Mouse (Mus musculus) kidney, embryonic 16.5 days (tissue): ENCODE measurements around the gene Pdlim5. TPM values are rescaled to one million over a fixed set of nuclear protein-coding genes. Genes with fewer than 3 reads are reported as not detected.

Source experiments
- ATAC-seq: fragments of 200-750 bp; cut with Nextera tagmentation; 2 replicates; pipeline ENCODE4 v1.8.0; 2017; ENCODE audit warnings: moderate TSS enrichment; ENCODE audit not compliant: low FRiP score, low TSS enrichment
- H3K27ac ChIP-seq: fragments of 300-500 bp; sonication (generic); 2 replicates; pipeline ENCODE4 v1.5.1; 2014; ENCODE audit warnings: low read length
- H3K27me3 ChIP-seq: fragments of 300-500 bp; sonication (generic); 2 replicates; pipeline ENCODE4 v1.6.1; 2014; ENCODE audit warnings: low read length, control low read depth, mixed read lengths; ENCODE audit not compliant: insufficient read depth
- H3K36me3 ChIP-seq: fragments of 300-500 bp; sonication (generic); 2 replicates; pipeline ENCODE4 v1.6.1; 2014; ENCODE audit warnings: low read length, control low read depth, mixed read lengths; ENCODE audit not compliant: insufficient read depth
- H3K4me1 ChIP-seq: fragments of 300-500 bp; sonication (generic); 2 replicates; pipeline ENCODE4 v1.6.1; 2014; ENCODE audit warnings: low read length, control low read depth, mixed read lengths; ENCODE audit not compliant: insufficient read depth
- H3K4me2 ChIP-seq: fragments of 300-500 bp; sonication (generic); replicated peaks from 2 replicates; pipeline ENCODE4 v1.6.1; 2014; ENCODE audit warnings: low read depth, low read length
- H3K4me3 ChIP-seq: fragments of 300-500 bp; sonication (generic); 2 replicates; pipeline ENCODE4 v1.5.1; 2014; ENCODE audit warnings: mild to moderate bottlenecking, low read length
- H3K9ac ChIP-seq: fragments of 300-500 bp; sonication (generic); replicated peaks from 2 replicates; pipeline ENCODE4 v1.6.1; 2014; ENCODE audit warnings: low read length
- H3K9me3 ChIP-seq: fragments of 300-500 bp; sonication (generic); 2 replicates; pipeline ENCODE4 v1.6.1; 2016; ENCODE audit warnings: low read length, control low read depth
- WGBS: fragments of 180-500 bp; shearing (Covaris S2); extraction: QIAGEN DNeasy Blood & Tissue Kit; methylation state at CpG from one replicate; pipeline ENCODE4 v1.1.7; 2014; 5-methylcytosine and 5-hydroxymethylcytosine counted together
- polyA plus RNA-seq: library from polyadenylated mRNA; unstranded; fragments of >200 nt; fragmentation: Nextera tagmentation; extraction: Ambion mirVana; gene quantifications from 2 replicates; pipeline ENCODE4 v1.2.1, GENCODE M21; 2015

Pdlim5 gene
- polyA plus RNA-seq, 1 experiment from 2014 or later = 50.7 TPM

- Histone ChIP-seq H3K9ac (no peak overlapping the region), H3K36me3 (peaks cover 3% of the 10 kb centered on the region; the same call in 1 of the 2 replicates), H3K27ac (no peak overlapping the region), H3K4me1 (peaks cover 15% of the 10 kb centered on the region), H3K27me3 (no peaks in the 10 kb centered on the region), H3K4me2 (no peak overlapping the region), H3K9me3 (no peaks in the 10 kb centered on the region), H3K4me3 (no peak overlapping the region)
- ATAC-seq = 0 out of 2 replicates have a peak, but pooled peaks have one; percentile 27
- 76% methylated on average over 1 of the region's 1 CpGs for WGBS
Observed at GRCm38 (mm10) chr3:142252086-142252485, 143.4 kb downstream of the Pdlim5 start.

GRCm38 (mm10) chr3:142249458-142249857, 146.0 kb downstream of the Pdlim5 start:
- no peaks in the 10 kb centered on the region for H3K9me3 ChIP-seq
- no peak overlapping the region for H3K4me2 ChIP-seq
- peaks cover 10% of the 10 kb centered on the region for H3K4me1 ChIP-seq
- H3K27me3 ChIP-seq = no peaks in the 10 kb centered on the region
- no peak for ATAC-seq
- H3K36me3 ChIP-seq = peaks cover 15% of the 10 kb centered on the region; the same call in 1 of the 2 replicates
- H3K9ac ChIP-seq = no peak overlapping the region
- 80% methylated on average over 2 of the region's 2 CpGs for WGBS
- H3K4me3 ChIP-seq = no peak overlapping the region
- H3K27ac ChIP-seq = no peak overlapping the region

- Histone ChIP-seq H3K27ac (no peak overlapping the region), H3K27me3 (no peaks in the 10 kb centered on the region), H3K4me3 (no peak overlapping the region), H3K4me2 (no peak overlapping the region), H3K36me3 (peaks cover 18% of the 10 kb centered on the region; the same call in 1 of the 2 replicates), H3K9ac (no peak overlapping the region), H3K9me3 (no peaks in the 10 kb centered on the region), H3K4me1 (peaks cover 8% of the 10 kb centered on the region)
- WGBS = 59% methylated on average over 5 of the region's 5 CpGs
- 0 out of 2 replicates have a peak, but pooled peaks have one; percentile 43 for ATAC-seq
Observed at GRCm38 (mm10) chr3:142243263-142243662, 152.2 kb downstream of the Pdlim5 start.

- Histone ChIP-seq H3K9me3 (no peaks in the 10 kb centered on the region), H3K9ac (no peak overlapping the region), H3K4me1 (peaks cover 12% of the 10 kb centered on the region), H3K4me3 (no peak overlapping the region), H3K36me3 (0 out of 2 replicates have a peak, but pooled peaks cover 6% of the 10 kb centered on the region), H3K27me3 (no peaks in the 10 kb centered on the region), H3K4me2 (no peak overlapping the region), H3K27ac (no peak overlapping the region)
- WGBS = 76% methylated on average over 2 of the region's 2 CpGs
- no peak for ATAC-seq
Observed at GRCm38 (mm10) chr3:142239298-142239697, 156.2 kb downstream of the Pdlim5 start.

GRCm38 (mm10) chr3:142238260-142239046, 157.0 kb downstream of the Pdlim5 start:
- Histone ChIP-seq H3K4me3 (no peak overlapping the region), H3K4me2 (no peak overlapping the region), H3K36me3 (0 out of 2 replicates have a peak, but pooled peaks cover 2% of the 10 kb centered on the region), H3K9me3 (no peaks in the 10 kb centered on the region), H3K4me1 (peaks cover 12% of the 10 kb centered on the region), H3K9ac (no peak overlapping the region), H3K27ac (no peak overlapping the region), H3K27me3 (no peaks in the 10 kb centered on the region)
- WGBS = 36% methylated on average over 10 of the region's 10 CpGs
- no peak for ATAC-seq

GRCm38 (mm10) chr3:142237621-142238020, 157.9 kb downstream of the Pdlim5 start:
- no peak overlapping the region for H3K27ac ChIP-seq
- no peak overlapping the region for H3K9ac ChIP-seq
- ATAC-seq = no peak
- H3K9me3 ChIP-seq = no peaks in the 10 kb centered on the region
- peaks cover 12% of the 10 kb centered on the region for H3K4me1 ChIP-seq
- no peak overlapping the region for H3K4me2 ChIP-seq
- no peak overlapping the region for H3K4me3 ChIP-seq
- 49% methylated on average over 5 of the region's 5 CpGs for WGBS
- H3K36me3 ChIP-seq = 0 out of 2 replicates have a peak, but pooled peaks cover 2% of the 10 kb centered on the region
- no peaks in the 10 kb centered on the region for H3K27me3 ChIP-seq

- Histone ChIP-seq H3K4me1 (peaks cover 7% of the 10 kb centered on the region), H3K9ac (no peak overlapping the region), H3K4me3 (no peak overlapping the region), H3K4me2 (no peak overlapping the region), H3K36me3 (no peaks in the 10 kb centered on the region), H3K27me3 (no peaks in the 10 kb centered on the region), H3K9me3 (no peaks in the 10 kb centered on the region), H3K27ac (no peak overlapping the region)
- ATAC-seq = no peak
- 90% methylated on average over 16 of the region's 16 CpGs for WGBS
Observed at GRCm38 (mm10) chr3:142233606-142234465, 161.7 kb downstream of the Pdlim5 start.

GRCm38 (mm10) chr3:142228665-142229064, 166.8 kb downstream of the Pdlim5 start:
- Histone ChIP-seq H3K4me1 (no peaks in the 10 kb centered on the region), H3K36me3 (no peaks in the 10 kb centered on the region), H3K9me3 (no peaks in the 10 kb centered on the region), H3K4me2 (no peak overlapping the region), H3K27ac (no peak overlapping the region), H3K4me3 (no peak overlapping the region), H3K27me3 (no peaks in the 10 kb centered on the region), H3K9ac (no peak overlapping the region)
- ATAC-seq = no peak
- WGBS = 83% methylated on average over 7 of the region's 7 CpGs

- ATAC-seq = no peak
- Histone ChIP-seq H3K9me3 (no peaks in the 10 kb centered on the region), H3K27ac (no peak overlapping the region), H3K9ac (no peak overlapping the region), H3K4me3 (no peak overlapping the region), H3K4me2 (no peak overlapping the region), H3K4me1 (no peaks in the 10 kb centered on the region), H3K36me3 (no peaks in the 10 kb centered on the region), H3K27me3 (no peaks in the 10 kb centered on the region)
- WGBS = 87% methylated on average over 7 of the region's 7 CpGs
Observed at GRCm38 (mm10) chr3:142222471-142223103, 172.9 kb downstream of the Pdlim5 start.
